Mouse (Mus musculus): ENCODE measurements at regions not wholly inside any gene's neighbourhood (a gene's known extent, or its start where the extent isn't known, plus 50 kb on each side); places are given as distances from the start of the nearest gene placed in this dataset.
A peak's percentile ranks its signal among the peaks of the same experiment; 100 is the strongest.

- H3K27ac ChIP-seq = no peak overlapping the region
- H3K4me3 ChIP-seq (replicated peaks) = no peak overlapping the region
- no peak overlapping the region for H3K9ac ChIP-seq (replicated peaks)
- ATAC-seq (ENCODE audit: insufficient number of reproducible peaks, insufficient read depth, low FRiP score, low TSS enrichment, low read depth) = no peak
- H3K36me3 ChIP-seq = no peaks in the 10 kb centered on the region
- no peaks in the 10 kb centered on the region for H3K27me3 ChIP-seq
- 59% methylated on average over 4 of the region's 4 CpGs for WGBS
- H3K4me1 ChIP-seq (replicated peaks) = peaks cover 14% of the 10 kb centered on the region
- no peak overlapping the region for H3K4me2 ChIP-seq
- no peaks in the 10 kb centered on the region for H3K9me3 ChIP-seq
These were observed 1410.9 kb downstream of the Slc22a22 start for GRCm38 (mm10) chr15:56066540-56066939.

- no peak overlapping the region for H3K27ac ChIP-seq
- H3K4me2 ChIP-seq = no peak overlapping the region
- ATAC-seq (ENCODE audit: insufficient number of reproducible peaks, insufficient read depth, low FRiP score, low TSS enrichment, low read depth) = peak; percentile 67; the same call in 1 of the 2 replicates
- no peaks in the 10 kb centered on the region for H3K9me3 ChIP-seq
- H3K4me1 ChIP-seq (replicated peaks) = peaks cover 14% of the 10 kb centered on the region
- no peak overlapping the region for H3K4me3 ChIP-seq (replicated peaks)
- no peaks in the 10 kb centered on the region for H3K36me3 ChIP-seq
- WGBS = 42% methylated on average over 6 of the region's 7 CpGs
- H3K9ac ChIP-seq (replicated peaks) = no peak overlapping the region
- H3K27me3 ChIP-seq = no peaks in the 10 kb centered on the region
These were observed 1411.4 kb downstream of the Slc22a22 start for GRCm38 (mm10) chr15:56065872-56066534.

- WGBS = 31% methylated on average over 3 of the region's 3 CpGs
These were observed 1414.8 kb downstream of the Slc22a22 start for GRCm38 (mm10) chr15:56062576-56062975.

GRCm38 (mm10) chr15:56061326-56061725 lies 1416.1 kb downstream of the Slc22a22 start:
- no peaks in the 10 kb centered on the region for H3K4me1 ChIP-seq (replicated peaks)
- no peaks in the 10 kb centered on the region for H3K27me3 ChIP-seq

More at GRCm38 (mm10) chr15:56062576-56062975, 1414.8 kb downstream of the Slc22a22 start:
- no peaks in the 10 kb centered on the region for H3K36me3 ChIP-seq
- H3K4me2 ChIP-seq = no peak overlapping the region
- H3K4me1 ChIP-seq (replicated peaks) = peaks cover 11% of the 10 kb centered on the region
- H3K27me3 ChIP-seq = no peaks in the 10 kb centered on the region
- H3K9me3 ChIP-seq = no peaks in the 10 kb centered on the region
- H3K4me3 ChIP-seq (replicated peaks) = no peak overlapping the region
- no peak for ATAC-seq (ENCODE audit: insufficient number of reproducible peaks, insufficient read depth, low FRiP score, low TSS enrichment, low read depth)
- H3K9ac ChIP-seq (replicated peaks) = no peak overlapping the region
- H3K27ac ChIP-seq = no peak overlapping the region

GRCm38 (mm10) chr15:56050716-56051115 lies 1426.7 kb downstream of the Slc22a22 start:
- H3K4me3 ChIP-seq (replicated peaks) = no peak overlapping the region
- H3K27ac ChIP-seq = no peak overlapping the region
- no peaks in the 10 kb centered on the region for H3K36me3 ChIP-seq
- H3K9ac ChIP-seq (replicated peaks) = no peak overlapping the region
- no peaks in the 10 kb centered on the region for H3K9me3 ChIP-seq
- H3K4me2 ChIP-seq = no peak overlapping the region
- WGBS = 76% methylated on average over 7 of the region's 7 CpGs
- H3K27me3 ChIP-seq = no peaks in the 10 kb centered on the region
- no peak for ATAC-seq (ENCODE audit: insufficient number of reproducible peaks, insufficient read depth, low FRiP score, low TSS enrichment, low read depth)
- H3K4me1 ChIP-seq (replicated peaks) = no peaks in the 10 kb centered on the region

More at GRCm38 (mm10) chr15:56061326-56061725, 1416.1 kb downstream of the Slc22a22 start:
- Histone ChIP-seq H3K36me3 (no peaks in the 10 kb centered on the region), H3K4me2 (no peak overlapping the region), H3K9ac (replicated peaks) (no peak overlapping the region), H3K27ac (no peak overlapping the region), H3K4me3 (replicated peaks) (no peak overlapping the region), H3K9me3 (no peaks in the 10 kb centered on the region)
- WGBS = 68% methylated on average over 4 of the region's 4 CpGs
- no peak for ATAC-seq (ENCODE audit: insufficient number of reproducible peaks, insufficient read depth, low FRiP score, low TSS enrichment, low read depth)

GRCm38 (mm10) chr15:56047832-56048231 lies 1429.6 kb downstream of the Slc22a22 start:
- no peaks in the 10 kb centered on the region for H3K36me3 ChIP-seq
- ATAC-seq (ENCODE audit: insufficient number of reproducible peaks, insufficient read depth, low FRiP score, low TSS enrichment, low read depth) = no peak
- no peak overlapping the region for H3K9ac ChIP-seq (replicated peaks)
- no peak overlapping the region for H3K27ac ChIP-seq
- no peak overlapping the region for H3K4me2 ChIP-seq
- no peaks in the 10 kb centered on the region for H3K4me1 ChIP-seq (replicated peaks)
- H3K9me3 ChIP-seq = no peaks in the 10 kb centered on the region
- no peak overlapping the region for H3K4me3 ChIP-seq (replicated peaks)
- WGBS = 81% methylated on average over 2 of the region's 2 CpGs
- H3K27me3 ChIP-seq = no peaks in the 10 kb centered on the region

GRCm38 (mm10) chr15:56046679-56047532 lies 1430.5 kb downstream of the Slc22a22 start:
- Histone ChIP-seq H3K4me1 (replicated peaks) (no peaks in the 10 kb centered on the region), H3K27me3 (no peaks in the 10 kb centered on the region), H3K36me3 (no peaks in the 10 kb centered on the region), H3K9me3 (no peaks in the 10 kb centered on the region), H3K4me3 (replicated peaks) (peak overlapping the region; percentile 19; the same call in 1 of the 2 replicates), H3K4me2 (peak overlapping the region; percentile 44), H3K27ac (no peak overlapping the region), H3K9ac (replicated peaks) (peak overlapping the region; percentile 19; the same call in 1 of the 2 replicates)
- WGBS = 38% methylated on average over 16 of the region's 16 CpGs
- peak; percentile 78; the same call in 1 of the 2 replicates for ATAC-seq (ENCODE audit: insufficient number of reproducible peaks, insufficient read depth, low FRiP score, low TSS enrichment, low read depth)

- Histone ChIP-seq H3K9me3 (no peaks in the 10 kb centered on the region), H3K9ac (replicated peaks) (no peak overlapping the region), H3K4me2 (no peak overlapping the region), H3K4me1 (replicated peaks) (no peaks in the 10 kb centered on the region), H3K36me3 (no peaks in the 10 kb centered on the region), H3K27ac (no peak overlapping the region), H3K4me3 (replicated peaks) (no peak overlapping the region), H3K27me3 (no peaks in the 10 kb centered on the region)
- no peak for ATAC-seq (ENCODE audit: insufficient number of reproducible peaks, insufficient read depth, low FRiP score, low TSS enrichment, low read depth)
- 89% methylated on average over 10 of the region's 10 CpGs for WGBS
These were observed 1431.7 kb downstream of the Slc22a22 start for GRCm38 (mm10) chr15:56045510-56046245.

GRCm38 (mm10) chr15:56043282-56043681 lies 1434.1 kb downstream of the Slc22a22 start:
- Histone ChIP-seq H3K36me3 (no peaks in the 10 kb centered on the region), H3K27ac (no peak overlapping the region), H3K9ac (replicated peaks) (no peak overlapping the region), H3K9me3 (no peaks in the 10 kb centered on the region), H3K4me1 (replicated peaks) (no peaks in the 10 kb centered on the region), H3K4me2 (no peak overlapping the region), H3K27me3 (no peaks in the 10 kb centered on the region), H3K4me3 (replicated peaks) (no peak overlapping the region)
- 77% methylated on average over 4 of the region's 4 CpGs for WGBS
- no peak for ATAC-seq (ENCODE audit: insufficient number of reproducible peaks, insufficient read depth, low FRiP score, low TSS enrichment, low read depth)

GRCm38 (mm10) chr15:56042449-56042848 lies 1435.0 kb downstream of the Slc22a22 start:
- no peaks in the 10 kb centered on the region for H3K4me1 ChIP-seq (replicated peaks)
- H3K9me3 ChIP-seq = no peaks in the 10 kb centered on the region
- H3K4me2 ChIP-seq = no peak overlapping the region
- ATAC-seq (ENCODE audit: insufficient number of reproducible peaks, insufficient read depth, low FRiP score, low TSS enrichment, low read depth) = no peak
- H3K27me3 ChIP-seq = no peaks in the 10 kb centered on the region
- H3K27ac ChIP-seq = no peak overlapping the region
- no peak overlapping the region for H3K9ac ChIP-seq (replicated peaks)
- no peaks in the 10 kb centered on the region for H3K36me3 ChIP-seq
- no peak overlapping the region for H3K4me3 ChIP-seq (replicated peaks)

- no peak overlapping the region for H3K9ac ChIP-seq (replicated peaks)
- no peaks in the 10 kb centered on the region for H3K27me3 ChIP-seq
- no peak overlapping the region for H3K4me2 ChIP-seq
- no peak overlapping the region for H3K27ac ChIP-seq
- no peak for ATAC-seq (ENCODE audit: insufficient number of reproducible peaks, insufficient read depth, low FRiP score, low TSS enrichment, low read depth)
- 92% methylated on average over 2 of the region's 2 CpGs for WGBS
- H3K36me3 ChIP-seq = no peaks in the 10 kb centered on the region
- no peak overlapping the region for H3K4me3 ChIP-seq (replicated peaks)
- H3K9me3 ChIP-seq = no peaks in the 10 kb centered on the region
- H3K4me1 ChIP-seq (replicated peaks) = no peaks in the 10 kb centered on the region
These were observed 1447.4 kb downstream of the Slc22a22 start for GRCm38 (mm10) chr15:56030007-56030406.

Measured in limb, embryonic 12.5 days (tissue).